Mouse (Mus musculus) Patski (cell line): Measurements from ENCODE around the gene Glul. TPM values are rescaled to one million over a fixed set of nuclear protein-coding genes. Genes with fewer than 3 reads are reported as not detected.
"Not testable (repeated sequence)": the region's sequence is repeated elsewhere in the genome, so short reads cannot be mapped to it uniquely, and the experiment has no call there.

Experiments used
- ATAC-seq: fragments of 100-300 bp; one replicate; pipeline ENCODE4 v1.8.0; 2021
- CTCF ChIA-PET: fragments of 350-600 bp; sonication (Branson Sonifier 250); formaldehyde crosslinking; loops from one replicate; lab custom pipeline; 2022; ENCODE audit warnings: inconsistent platforms; lab: Charles Lee
- POLR2A ChIA-PET: fragments of 350-600 bp; sonication (Branson Sonifier 250); formaldehyde crosslinking; loops from one replicate; lab custom pipeline; 2022; ENCODE audit warnings: antibody characterized with exemption, inconsistent platforms; lab: Charles Lee
- DNase-seq: peaks from one replicate; pipeline ENCODE4 v3.0.0-alpha.2; 2011; ENCODE audit warnings: low read depth, low spot score
- H3K27me3 ChIP-seq: fragments of 371-371 bp; one replicate; pipeline ENCODE4 v1.5.1; 2021
- CTCF ChIP-seq: fragments of 100-300 bp; IDR thresholded peaks from one replicate; pipeline ENCODE4 v1.5.1; 2021
- in situ Hi-C: fragments of 300-500 bp; cut with MboI; formaldehyde crosslinking; loops from 3 replicates; pipeline ENCODE4 v1.11.1; 2018; ENCODE audit warnings: low pct_unique_long_range_greater_than_20kb, mixed read lengths
- polyA plus RNA-seq: library from polyadenylated mRNA; unstranded; gene quantifications from one replicate; pipeline ENCODE4 v1.2.3, GENCODE M21; 2021

Gene Glul
- 60.5 TPM for polyA plus RNA-seq

- CTCF ChIA-PET = no interaction called here
- no peak for TF ChIP-seq CTCF
- peak; percentile 56 for DNase-seq
- in situ Hi-C loops = loop anchor here (25.0 kb wide), 1 partner anchor 1112 kb away; no protein-coding TSS in a partner anchor
- H3K27me3 ChIP-seq = no peaks in the 10 kb centered on the region
- ATAC-seq = peak; percentile 96
- POLR2A ChIA-PET = interaction anchor here (0.6 kb wide), 1 partner anchor 22 kb away, joined by 4 read pairs; no protein-coding TSS in a partner anchor
Measured at GRCm38 (mm10) chr1:153899731-153900380, at the start of gene Glul, which contains the start of gene Teddm2. Glul (plus strand) TSS chr1:153899944. Teddm2 (minus strand) TSS chr1:153900228.

GRCm38 (mm10) chr1:153852696-153853095 lies 47.0 kb upstream of the Glul start:
- ATAC-seq, in situ Hi-C loops, H3K27me3 ChIP-seq, DNase-seq, POLR2A ChIA-PET, CTCF ChIA-PET: not testable (repeated sequence)

- ATAC-seq (no peak), DNase-seq (no peak)
- ChIA-PET CTCF (no interaction called here), POLR2A (no interaction called here)
- peaks cover 15% of the 10 kb centered on the region for H3K27me3 ChIP-seq
- TF ChIP-seq CTCF = no peak
- in situ Hi-C loops = no loop called here
Measured at GRCm38 (mm10) chr1:153855946-153856345, 43.8 kb upstream of the Glul start.

GRCm38 (mm10) chr1:153874045-153874444 lies 25.7 kb upstream of the Glul start, which contains the start of gene Teddm1b:
Teddm1b (plus strand) TSS chr1:153874345.
- H3K27me3 ChIP-seq = peaks cover 3% of the 10 kb centered on the region
- TF ChIP-seq CTCF = no peak
- ATAC-seq = no peak
- ChIA-PET CTCF (no interaction called here), POLR2A (no interaction called here)
- in situ Hi-C loops = no loop called here
- DNase-seq = no peak

- CTCF ChIA-PET, DNase-seq, POLR2A ChIA-PET, H3K27me3 ChIP-seq, ATAC-seq: not testable (repeated sequence)
- in situ Hi-C loops = loop anchor here (25.0 kb wide), 1 partner anchor 1132 kb away; no protein-coding TSS in a partner anchor
Measured at GRCm38 (mm10) chr1:153880391-153880790, 19.4 kb upstream of the Glul start.

- POLR2A ChIA-PET = no interaction called here
- no peak for ATAC-seq
Measured at GRCm38 (mm10) chr1:153886024-153886633, 13.6 kb upstream of the Glul start.

GRCm38 (mm10) chr1:153890121-153890520 lies 9.6 kb upstream of the Glul start:
- ATAC-seq (no peak), DNase-seq (no peak)
- ChIA-PET POLR2A (no interaction called here), CTCF (no interaction called here)
- TF ChIP-seq CTCF = no peak
- in situ Hi-C loops = loop anchor here (5.0 to 25.0 kb wide), 4 partner anchors 147 to 1122 kb away; no protein-coding TSS in a partner anchor
- peaks cover 25% of the 10 kb centered on the region for H3K27me3 ChIP-seq

More at GRCm38 (mm10) chr1:153886024-153886633, 13.6 kb upstream of the Glul start:
- H3K27me3 ChIP-seq = peaks cover 9% of the 10 kb centered on the region
- DNase-seq = no peak
- in situ Hi-C loops = loop anchor here (25.0 kb wide), 1 partner anchor 1126 kb away; no protein-coding TSS in a partner anchor
- CTCF ChIA-PET = interaction anchor here (1.7 kb wide), 1 partner anchor 297 kb away, joined by 4 read pairs; no protein-coding TSS in a partner anchor
- no peak for TF ChIP-seq CTCF

- ATAC-seq (no peak), DNase-seq (no peak)
- CTCF ChIA-PET = interaction anchor here (1.0 kb wide), 1 partner anchor 140 kb away, joined by 3 read pairs; no protein-coding TSS in a partner anchor
- TF ChIP-seq CTCF = no peak
- in situ Hi-C loops = loop anchor here (5.0 to 25.0 kb wide), 4 partner anchors 146 to 1121 kb away; no protein-coding TSS in a partner anchor
- peaks cover 25% of the 10 kb centered on the region for H3K27me3 ChIP-seq
- POLR2A ChIA-PET = no interaction called here
Measured at GRCm38 (mm10) chr1:153891442-153891841, 8.3 kb upstream of the Glul start, which contains the start of gene Teddm1a. Teddm1a (plus strand) TSS chr1:153891742.

GRCm38 (mm10) chr1:153893746-153894145 lies 6.0 kb upstream of the Glul start:
- no peak for TF ChIP-seq CTCF
- no peak for ATAC-seq
- H3K27me3 ChIP-seq = peaks cover 20% of the 10 kb centered on the region
- ChIA-PET POLR2A (no interaction called here), CTCF (interaction anchor here (1.5 to 4.7 kb wide), 3 partner anchors 224 to 289 kb away, joined by 5 to 24 read pairs (median 16); no protein-coding TSS in a partner anchor)
- in situ Hi-C loops = loop anchor here (5.0 to 25.0 kb wide), 4 partner anchors 144 to 1119 kb away; no protein-coding TSS in a partner anchor
- DNase-seq = no peak

GRCm38 (mm10) chr1:153894201-153894893 lies 5.4 kb upstream of the Glul start:
- ChIA-PET CTCF (interaction anchor here (1.4 to 4.7 kb wide), 4 partner anchors 133 to 289 kb away, joined by 4 to 24 read pairs (median 10); no protein-coding TSS in a partner anchor), POLR2A (no interaction called here)
- no peak for DNase-seq
- no peak for ATAC-seq
- in situ Hi-C loops = loop anchor here (5.0 to 25.0 kb wide), 4 partner anchors 143 to 1118 kb away; no protein-coding TSS in a partner anchor
- H3K27me3 ChIP-seq = peaks cover 20% of the 10 kb centered on the region
- no peak for TF ChIP-seq CTCF
